Mouse (Mus musculus): Measurements from ENCODE around the gene Psmb2. TPM values are rescaled to one million over a fixed set of nuclear protein-coding genes. Genes with fewer than 3 reads are reported as not detected.

Gene Psmb2
- total RNA-seq, 2 experiments from 2014 or later: 30.6 to 89.0 TPM

DNA sequence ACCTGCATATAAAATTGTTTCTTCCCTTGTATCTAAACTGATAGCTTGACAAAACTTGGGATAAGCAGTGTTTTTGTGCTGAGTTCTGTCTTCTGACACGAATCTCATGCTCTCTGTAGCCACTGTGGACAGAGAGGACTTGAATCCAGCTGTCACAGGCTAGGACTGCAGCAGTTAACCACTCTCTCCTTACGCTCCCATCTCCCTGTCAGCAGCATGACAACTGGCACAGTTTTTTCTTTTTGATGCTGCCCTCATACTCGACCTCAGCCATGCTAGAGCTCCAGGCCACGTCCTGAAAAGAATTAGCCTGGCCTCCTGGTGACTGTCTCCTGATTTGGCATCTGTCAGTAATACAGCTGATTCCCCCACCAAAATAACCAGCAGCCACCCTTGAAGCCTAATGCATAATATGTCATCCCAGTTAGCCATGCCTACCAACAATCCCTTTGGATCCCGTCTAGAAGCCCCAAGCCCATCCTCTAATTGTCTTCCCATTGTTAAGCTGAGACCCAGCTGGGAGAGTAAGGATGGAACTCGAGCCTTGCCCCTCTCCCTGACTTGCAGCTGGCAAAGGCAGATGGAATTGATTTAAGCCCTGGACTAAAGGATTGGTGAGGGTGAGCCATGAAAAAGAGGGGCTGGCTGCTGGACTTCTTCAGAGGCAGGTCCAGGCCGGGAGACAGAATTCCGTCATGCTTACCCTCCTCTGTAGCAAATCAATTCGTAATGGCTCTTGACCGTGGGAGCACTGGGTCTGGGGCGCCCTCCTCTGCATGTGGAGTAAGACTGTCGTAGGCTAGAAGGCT is 29.4 kb downstream of the Psmb2 start:
- ATAC-seq (replicated peaks; ENCODE audit: low FRiP score, poor library complexity, severe bottlenecking): no peak

DNA sequence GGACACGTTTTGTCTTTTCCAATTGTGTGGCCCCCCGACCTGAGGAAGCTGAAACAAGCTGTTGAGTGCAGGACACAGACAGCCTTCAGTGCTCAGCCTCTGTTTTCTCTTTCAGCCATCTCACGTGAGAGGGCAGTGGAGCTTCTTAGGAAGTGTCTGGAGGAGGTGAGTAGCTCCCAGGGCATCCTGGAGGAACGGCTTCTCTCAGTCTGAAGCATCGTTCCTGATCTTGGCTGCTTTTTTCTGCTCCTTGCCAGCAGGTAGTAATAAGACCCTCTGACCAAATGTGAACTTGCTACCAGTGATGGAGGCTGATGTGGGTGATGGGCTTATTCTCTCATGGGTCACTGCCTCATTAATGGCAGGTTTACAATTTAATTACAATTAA is 30.0 kb downstream of the Psmb2 start:
- ATAC-seq (replicated peaks; ENCODE audit: low FRiP score, poor library complexity, severe bottlenecking): no peak

DNA sequence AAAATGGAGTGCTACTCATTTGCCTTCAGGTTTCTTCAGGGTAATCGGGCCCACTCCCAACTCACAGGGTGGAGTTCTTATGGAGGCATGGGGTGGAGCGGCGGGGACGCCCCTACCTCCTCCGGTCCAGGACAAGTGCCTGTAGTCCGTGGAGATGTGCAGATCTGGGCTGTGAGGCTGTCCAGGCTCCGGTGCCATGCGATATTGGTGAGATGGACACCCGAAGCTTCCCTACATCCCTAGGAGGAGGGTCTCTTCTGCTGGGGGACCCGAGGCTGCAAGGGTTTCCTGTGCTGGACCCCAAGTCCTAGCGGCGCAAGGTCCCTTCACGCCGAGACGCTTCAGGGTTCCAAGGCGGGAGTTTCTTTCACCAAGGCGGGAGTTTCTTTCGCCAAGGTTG is 54.7 kb downstream of the Psmb2 start:
- no peak for ATAC-seq (replicated peaks; ENCODE audit: low FRiP score, poor library complexity, severe bottlenecking)

DNA sequence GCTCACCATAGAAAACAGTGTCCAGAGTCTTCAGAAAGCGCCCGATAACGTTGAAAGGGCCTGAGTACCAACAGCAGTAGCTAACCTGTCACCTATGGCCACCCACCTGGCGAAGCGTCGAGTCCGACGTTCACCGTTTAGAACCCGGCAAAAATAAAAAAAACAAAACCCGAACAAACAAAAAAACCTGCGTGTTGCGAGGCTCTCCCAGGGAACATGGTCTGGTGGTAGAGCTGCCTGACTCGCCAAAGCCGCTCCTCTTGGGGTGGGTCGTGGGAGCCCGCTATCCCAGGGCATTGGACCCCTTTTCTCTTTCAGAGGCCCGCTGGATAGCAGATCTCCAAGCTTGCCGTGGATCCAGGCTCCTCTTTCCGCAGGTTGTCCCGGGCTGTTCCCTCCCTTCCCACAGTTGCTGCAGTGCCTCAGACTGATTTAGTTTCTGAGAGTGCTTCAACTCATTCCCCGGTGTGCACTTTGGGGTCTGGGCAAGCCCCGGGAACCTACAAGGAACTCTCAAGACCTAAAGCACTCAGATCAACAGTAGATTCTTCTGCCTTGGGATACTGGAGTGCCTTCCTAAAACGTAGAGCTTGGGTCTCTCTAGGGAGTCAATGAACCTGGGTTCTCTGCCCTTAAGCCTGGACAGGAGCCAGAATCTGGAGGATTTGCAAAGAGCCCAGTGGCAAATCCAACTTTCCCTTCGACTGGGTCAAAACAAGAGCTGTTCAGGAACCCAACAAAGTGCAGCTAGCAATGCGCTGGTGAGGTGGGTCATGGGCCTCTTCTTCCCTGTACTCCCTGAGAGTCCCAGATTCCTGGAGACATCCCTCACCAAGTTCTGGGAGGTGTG is 55.3 kb downstream of the Psmb2 start:
- no peak for ATAC-seq (replicated peaks; ENCODE audit: low FRiP score, poor library complexity, severe bottlenecking)

DNA sequence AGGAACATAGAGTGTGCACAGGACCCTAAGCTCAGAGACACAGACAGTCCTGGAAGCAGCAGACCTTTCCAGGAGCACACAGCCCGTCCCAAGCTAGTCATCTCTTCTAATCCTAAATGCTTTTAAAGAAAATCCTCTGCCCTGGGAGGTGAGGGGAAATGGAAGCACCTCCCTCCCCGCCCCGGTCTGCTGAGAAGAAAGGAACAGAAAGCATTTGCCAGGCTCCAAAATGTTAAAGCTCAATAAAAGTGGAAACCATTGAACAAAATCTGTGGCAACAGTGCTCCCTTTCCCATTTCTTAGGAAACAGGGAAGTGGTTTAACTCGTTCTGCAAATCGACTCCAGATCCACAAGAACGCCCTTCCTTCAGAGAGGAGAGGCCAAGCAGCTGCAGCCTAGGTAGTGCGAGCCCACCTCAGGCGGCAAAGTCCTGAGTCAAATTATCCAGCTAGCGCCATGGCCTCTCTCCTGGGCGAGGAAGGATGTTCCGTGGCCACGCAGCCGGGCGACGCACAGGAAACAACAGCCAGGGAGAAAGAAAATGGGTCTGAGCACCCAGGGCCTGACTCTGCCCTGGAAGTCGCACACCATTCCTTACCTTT is 56.7 kb downstream of the Psmb2 start:
- no peak for ATAC-seq (replicated peaks; ENCODE audit: low FRiP score, poor library complexity, severe bottlenecking)

DNA sequence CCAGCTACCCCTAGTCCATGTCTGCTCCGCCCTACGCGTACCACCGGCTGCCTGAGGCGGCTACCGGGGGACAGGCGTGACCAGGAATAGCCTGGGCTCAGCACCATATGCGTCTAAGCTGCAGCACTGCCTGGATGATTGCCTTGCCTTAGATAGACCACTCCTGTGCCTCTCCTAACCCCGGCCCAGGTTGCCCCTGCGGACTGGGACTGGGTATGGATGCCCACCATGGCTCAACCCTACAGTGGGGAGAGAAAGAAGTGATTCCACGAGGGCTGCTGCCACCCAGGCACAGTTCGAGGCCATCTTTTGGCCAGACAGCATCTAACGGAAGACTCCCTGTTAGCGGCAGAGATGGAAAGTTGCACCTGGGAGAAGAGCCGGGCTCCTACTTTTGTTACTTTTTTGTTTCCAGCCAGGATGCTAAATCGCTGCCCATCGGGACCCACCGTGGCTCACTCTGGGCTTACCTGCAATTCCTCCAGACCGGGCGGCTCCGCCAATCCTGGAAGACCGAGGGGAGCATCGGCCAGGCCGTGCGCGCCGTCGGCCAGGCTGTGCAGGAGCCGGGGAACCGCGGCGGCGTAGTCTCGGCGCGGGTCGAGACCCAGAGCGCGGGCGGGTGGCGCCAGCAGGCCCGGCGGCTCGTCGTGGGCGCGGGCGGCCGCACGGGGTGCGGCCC is 57.4 kb downstream of the Psmb2 start:
- ATAC-seq (replicated peaks; ENCODE audit: low FRiP score, poor library complexity, severe bottlenecking): no peak

DNA sequence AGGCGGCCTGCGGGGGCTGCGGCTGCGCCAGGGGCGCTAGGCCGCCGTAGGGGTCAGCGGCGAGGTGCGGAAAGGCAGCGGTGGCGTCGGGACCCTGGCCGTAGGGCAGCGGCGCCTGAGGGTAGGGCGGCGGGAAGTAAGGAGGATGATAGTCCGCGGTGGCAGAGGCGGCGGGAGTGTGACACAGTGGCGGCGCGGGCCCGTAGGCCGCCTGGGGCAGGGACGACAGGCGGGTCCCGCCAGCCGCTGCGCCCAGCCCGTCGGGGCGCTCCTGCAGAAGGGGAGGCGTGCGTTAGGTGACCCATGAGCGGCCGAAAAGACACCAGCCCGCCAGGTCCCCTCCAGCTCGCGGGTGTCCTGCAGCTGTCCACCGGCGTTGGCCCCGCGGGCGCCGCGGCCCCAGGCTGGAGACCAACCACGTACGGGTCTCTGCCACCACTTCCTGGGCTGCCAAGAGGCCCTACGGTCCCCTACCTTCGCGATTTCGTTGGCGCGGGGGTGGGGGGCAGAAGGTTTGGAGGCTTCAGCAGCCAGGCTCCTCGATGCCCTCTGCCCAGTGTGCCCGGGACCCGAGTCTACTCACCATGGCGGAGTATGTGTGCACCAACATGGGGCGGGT is 58.1 kb downstream of the Psmb2 start:
- 0 out of 2 replicates have a peak, but pooled peaks have one; percentile 40 for ATAC-seq (replicated peaks; ENCODE audit: low FRiP score, poor library complexity, severe bottlenecking)

DNA sequence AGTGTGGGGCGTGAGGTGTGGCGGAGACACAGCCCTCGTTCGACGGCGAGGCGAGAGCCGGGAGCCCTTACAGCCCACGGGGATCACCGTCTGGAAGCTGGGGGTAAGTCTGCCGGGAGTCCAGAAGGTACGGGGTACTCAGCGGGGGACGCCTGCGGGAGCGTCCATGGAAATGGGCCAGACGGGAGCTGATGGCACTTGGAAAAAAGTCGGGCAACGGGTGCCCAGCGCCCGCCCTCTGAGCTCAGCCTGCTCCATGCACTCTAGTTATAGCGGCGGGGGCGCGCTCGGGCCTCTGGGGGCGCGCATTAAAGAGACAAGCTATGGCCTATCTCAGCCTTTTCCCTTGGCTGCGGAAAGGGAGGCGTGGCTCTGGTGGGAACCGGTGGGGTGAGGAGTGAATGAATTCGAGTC is 58.6 kb downstream of the Psmb2 start, which contains the start of gene Tfap2e:
Tfap2e (minus strand) TSS at position 240 of the 414 bp plus-strand sequence.
- ATAC-seq (replicated peaks; ENCODE audit: low FRiP score, poor library complexity, severe bottlenecking): no peak

DNA sequence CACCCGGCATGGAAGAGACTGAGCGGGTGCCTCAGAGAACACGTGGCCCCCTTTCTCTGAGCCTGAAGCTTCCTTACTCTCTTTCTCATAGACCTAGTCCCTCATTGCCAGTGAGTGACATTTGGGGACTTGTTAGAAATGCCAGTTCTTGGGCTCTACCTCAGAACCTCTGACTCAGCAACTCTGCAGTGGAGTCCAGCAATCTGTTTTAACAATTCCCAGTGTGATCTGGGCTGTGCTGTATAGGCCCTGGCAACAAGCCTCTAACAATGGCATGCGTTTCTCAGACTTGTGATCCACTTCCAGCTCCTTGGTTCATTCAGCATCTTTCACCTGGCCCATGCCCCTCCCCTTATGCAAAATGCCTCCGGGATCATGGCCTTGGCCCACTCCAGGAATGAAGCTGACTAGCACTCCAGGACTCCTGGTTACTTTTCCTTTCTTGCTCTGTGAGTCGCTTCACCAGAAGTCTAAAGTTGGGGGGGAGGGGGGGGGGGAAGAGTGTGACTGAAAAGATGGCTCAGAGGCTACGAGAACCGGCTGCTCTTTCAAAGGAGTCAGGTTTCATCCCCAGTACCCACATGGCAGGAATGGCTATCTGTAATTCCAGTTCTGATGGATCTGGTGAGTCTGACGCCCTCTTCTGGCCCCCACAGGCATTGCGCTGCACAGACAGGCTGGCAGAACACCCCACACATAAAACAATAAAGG is 62.7 kb downstream of the Psmb2 start:
- no peak for ATAC-seq (replicated peaks; ENCODE audit: low FRiP score, poor library complexity, severe bottlenecking)

DNA sequence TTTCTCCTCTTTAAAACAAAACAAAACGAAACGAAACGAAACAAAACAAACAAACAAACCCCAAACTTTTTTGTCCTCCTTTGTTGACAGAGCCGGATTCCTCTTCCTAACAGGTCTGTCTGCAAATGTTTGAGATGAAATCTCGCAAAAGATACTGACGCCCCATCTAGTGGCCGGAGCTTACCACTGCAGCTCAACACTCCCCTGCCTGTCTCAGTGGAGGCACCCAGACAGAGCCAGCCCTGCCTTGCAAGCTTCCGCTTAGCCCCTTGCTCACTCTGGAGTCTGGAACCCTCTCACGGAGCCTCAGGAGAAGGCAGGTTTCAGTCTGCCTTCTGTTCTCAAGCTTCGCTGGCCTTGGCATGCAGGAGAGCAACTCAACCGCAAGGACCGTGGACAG is 64.0 kb downstream of the Psmb2 start:
- peak; percentile 87 for ATAC-seq (replicated peaks; ENCODE audit: low FRiP score, poor library complexity, severe bottlenecking)

DNA sequence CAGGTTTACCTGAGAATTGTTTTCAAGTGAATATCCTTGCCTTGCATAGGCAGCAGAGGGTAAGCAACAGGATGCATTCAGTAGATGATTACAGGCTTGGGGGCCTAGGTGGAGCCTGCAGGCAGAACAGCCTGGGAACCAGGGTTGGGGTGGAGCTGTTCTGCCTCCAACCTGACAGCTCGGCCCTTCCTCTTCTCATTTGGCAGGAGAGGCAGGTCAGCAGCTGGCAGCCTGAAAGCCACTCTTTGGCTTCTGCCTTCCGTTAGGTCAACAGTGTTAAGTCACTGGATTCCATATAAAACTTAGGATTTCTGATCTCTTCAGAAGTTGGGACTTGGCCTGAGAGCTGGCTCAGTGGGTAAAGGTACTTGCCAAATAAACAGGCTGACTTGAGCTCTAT is 65.5 kb downstream of the Psmb2 start:
- no peak for ATAC-seq (replicated peaks; ENCODE audit: low FRiP score, poor library complexity, severe bottlenecking)

DNA sequence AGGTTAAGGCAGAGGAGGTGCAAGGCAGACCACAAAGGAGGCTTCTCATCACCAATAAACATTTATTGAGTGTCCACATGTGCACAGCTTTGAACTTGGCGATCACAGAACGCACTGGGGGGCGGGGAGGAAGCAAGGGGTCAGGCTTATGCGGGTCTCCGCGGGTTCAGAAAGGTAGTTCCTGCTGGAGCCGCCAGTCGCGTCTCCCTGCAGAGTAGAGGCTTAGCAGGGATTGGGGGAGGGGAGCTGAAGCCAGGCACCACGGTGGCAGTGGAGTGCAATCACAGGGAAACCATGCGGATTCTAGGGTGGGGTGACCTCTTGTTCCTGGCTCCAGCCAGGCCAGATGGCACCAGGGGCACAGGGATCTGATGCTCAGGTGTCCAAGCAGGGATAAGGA is 66.3 kb downstream of the Psmb2 start:
- no peak for ATAC-seq (replicated peaks; ENCODE audit: low FRiP score, poor library complexity, severe bottlenecking)

DNA sequence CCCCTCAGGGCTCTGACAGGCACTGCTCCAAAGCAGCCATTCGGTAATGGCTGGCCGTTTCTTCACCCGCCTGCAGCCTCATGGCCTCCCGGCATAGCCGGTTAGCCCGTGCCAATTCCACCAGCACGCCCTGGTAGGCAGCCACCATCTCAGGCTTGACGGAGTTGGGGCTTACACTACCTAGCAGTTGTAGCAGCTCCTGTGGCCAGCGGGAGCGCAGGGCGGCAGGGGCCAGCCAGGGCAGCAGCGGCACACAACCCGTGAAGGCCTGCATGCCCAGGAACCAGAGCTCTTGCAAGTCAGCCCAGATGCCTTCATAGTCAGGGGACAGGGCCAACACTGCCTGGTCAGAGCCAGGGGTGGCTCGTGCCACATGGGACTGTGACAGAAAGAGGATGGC is 67.4 kb downstream of the Psmb2 start:
- ATAC-seq (replicated peaks; ENCODE audit: low FRiP score, poor library complexity, severe bottlenecking): no peak

DNA sequence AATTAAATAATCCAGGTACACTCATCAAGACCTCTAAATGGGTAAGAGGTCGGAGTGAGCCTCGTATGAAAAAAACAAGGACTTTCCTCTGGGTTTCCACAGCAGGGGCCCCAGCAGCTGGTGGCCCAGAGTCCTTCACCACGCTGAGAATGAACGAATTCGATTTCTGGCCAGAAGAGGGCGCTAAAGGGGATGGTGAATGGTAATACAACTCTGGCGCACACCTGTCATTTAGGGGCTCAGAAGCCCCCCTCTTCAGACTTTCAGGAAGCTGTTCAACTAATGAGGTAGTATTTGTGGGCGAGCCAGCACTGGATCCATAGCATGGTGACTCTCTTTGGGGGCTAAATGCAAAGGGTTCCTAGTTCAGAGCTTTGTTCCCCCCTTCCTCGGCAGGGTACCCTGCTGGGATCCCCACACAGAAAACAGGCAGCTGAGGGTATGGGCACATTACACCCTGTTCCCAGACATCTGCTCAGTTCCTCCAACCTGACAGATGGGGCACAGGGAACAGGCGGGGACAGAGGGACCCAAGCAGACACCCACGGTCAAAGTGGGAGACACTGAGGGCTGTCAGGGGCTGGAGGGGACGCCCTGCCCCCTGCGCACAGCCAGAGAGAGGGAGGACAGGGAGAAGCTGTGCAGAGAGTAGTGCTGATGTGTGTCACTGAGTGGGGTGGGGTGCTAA is 68.2 kb downstream of the Psmb2 start:
- ATAC-seq (replicated peaks; ENCODE audit: low FRiP score, poor library complexity, severe bottlenecking): no peak; the same call in 1 of the 2 replicates

DNA sequence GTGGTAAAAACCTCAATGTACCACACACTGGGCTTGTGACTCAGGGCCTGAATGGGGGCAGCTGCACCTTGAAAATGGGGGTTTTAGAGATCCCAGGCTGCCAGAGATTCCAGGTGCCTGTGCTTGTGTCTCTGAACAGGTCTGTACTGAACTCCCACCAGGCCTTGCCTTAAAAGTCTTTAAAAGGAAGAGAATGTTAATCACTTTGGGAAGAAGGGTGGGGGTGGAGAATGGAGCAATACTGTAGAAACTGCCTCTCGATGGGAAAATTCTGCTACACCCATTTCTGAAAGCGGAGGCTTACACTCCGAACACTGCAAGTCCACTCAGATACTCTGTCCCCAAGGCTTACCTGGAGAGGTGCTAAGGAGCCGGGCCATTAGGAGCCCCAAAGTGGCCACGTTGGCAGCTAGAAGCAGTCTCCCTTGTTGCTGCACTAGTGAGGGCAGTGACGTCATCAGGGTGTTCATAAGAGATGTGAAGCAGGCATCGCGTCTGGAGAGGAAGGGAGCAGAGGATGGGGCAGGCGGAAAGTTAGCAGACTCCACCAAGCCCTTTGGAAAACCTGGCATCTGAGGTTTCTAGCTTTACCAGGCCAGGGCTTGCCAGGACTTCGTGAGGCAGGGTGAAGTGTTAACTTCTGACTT is 68.9 kb downstream of the Psmb2 start:
- ATAC-seq (replicated peaks; ENCODE audit: low FRiP score, poor library complexity, severe bottlenecking): no peak

DNA sequence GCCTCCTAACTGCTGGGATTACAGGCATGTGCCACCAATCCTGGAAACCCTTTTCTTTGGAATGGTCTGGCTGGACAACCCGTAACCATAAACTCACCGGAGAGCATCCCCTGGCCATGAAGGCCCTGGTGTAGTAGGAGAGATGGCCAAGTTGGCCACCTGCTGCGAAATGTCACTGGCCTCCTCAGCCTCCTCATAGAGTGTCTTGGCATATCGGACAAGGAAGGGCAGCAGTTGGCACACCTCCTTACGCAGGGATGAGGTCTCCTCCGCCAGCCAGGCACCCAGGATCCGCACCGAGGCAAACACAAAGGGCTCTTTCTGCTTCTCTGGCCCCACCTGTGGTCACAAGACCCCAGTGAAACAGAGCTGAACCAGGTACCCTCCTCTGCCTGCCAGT is 71.0 kb downstream of the Psmb2 start:
- ATAC-seq (replicated peaks; ENCODE audit: low FRiP score, poor library complexity, severe bottlenecking): no peak

DNA sequence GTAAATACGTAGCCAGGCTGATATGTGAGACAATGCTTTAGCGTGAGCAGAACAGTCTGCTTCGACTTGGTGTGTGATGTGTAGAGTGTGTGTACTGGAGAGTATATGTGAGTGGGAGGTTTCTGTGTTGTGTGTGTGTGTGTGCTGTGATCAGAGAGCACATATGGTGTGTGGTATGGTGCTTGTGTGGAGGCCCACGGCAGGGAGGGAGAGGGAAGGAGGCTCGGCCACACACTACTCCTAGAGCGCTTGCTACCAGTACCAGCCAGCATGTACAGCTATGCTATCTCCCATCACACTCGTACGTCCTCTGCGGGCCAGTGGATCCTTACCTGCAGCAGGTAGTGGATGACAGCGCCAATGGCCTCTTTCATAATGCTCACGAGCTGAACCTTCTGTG is 72.1 kb downstream of the Psmb2 start:
- ATAC-seq (replicated peaks; ENCODE audit: low FRiP score, poor library complexity, severe bottlenecking): no peak

Data from erythroblast, adult 5-6 weeks (primary cell).